Mouse (Mus musculus): ENCODE data around the gene Sntg2. TPM values are rescaled to one million over a fixed set of nuclear protein-coding genes. Genes with fewer than 3 reads are reported as not detected.

Gene Sntg2
- polyA plus RNA-seq, 1 experiment from 2014 or later = 0.50 TPM

Other genes with a start within 250 kb of the Sntg2 start
- not detected in 2 replicates for gene Tpo, start 240.8 kb downstream of the Sntg2 start, polyA plus RNA-seq (2016; fragmentation: Nextera tagmentation; extraction: Ambion mirVana)
- gene Tmem18, start 211.1 kb upstream of the Sntg2 start, polyA plus RNA-seq (2016; fragmentation: Nextera tagmentation; extraction: Ambion mirVana) = 22.1 and 27.8 TPM in 2 replicates